Mouse (Mus musculus) G1E-ER4 (cell line): Measurements from ENCODE around the gene Tbc1d12. TPM values are rescaled to one million over a fixed set of nuclear protein-coding genes. Genes with fewer than 3 reads are reported as not detected.

Experiments
- GATA1 ChIP-seq: IDR thresholded peaks from one replicate; pipeline ENCODE4 v1.8.0; 2012; ENCODE audit warnings: low read length, inconsistent platforms
- polyA plus RNA-seq: library from polyadenylated mRNA; stranded (reverse); fragments of >175 nt; gene quantifications from 2 replicates; pipeline ENCODE4 v1.2.3, GENCODE M21; 2012

Tbc1d12 gene
- 2.4 and 3.3 TPM in 2 replicates for polyA plus RNA-seq

DNA sequence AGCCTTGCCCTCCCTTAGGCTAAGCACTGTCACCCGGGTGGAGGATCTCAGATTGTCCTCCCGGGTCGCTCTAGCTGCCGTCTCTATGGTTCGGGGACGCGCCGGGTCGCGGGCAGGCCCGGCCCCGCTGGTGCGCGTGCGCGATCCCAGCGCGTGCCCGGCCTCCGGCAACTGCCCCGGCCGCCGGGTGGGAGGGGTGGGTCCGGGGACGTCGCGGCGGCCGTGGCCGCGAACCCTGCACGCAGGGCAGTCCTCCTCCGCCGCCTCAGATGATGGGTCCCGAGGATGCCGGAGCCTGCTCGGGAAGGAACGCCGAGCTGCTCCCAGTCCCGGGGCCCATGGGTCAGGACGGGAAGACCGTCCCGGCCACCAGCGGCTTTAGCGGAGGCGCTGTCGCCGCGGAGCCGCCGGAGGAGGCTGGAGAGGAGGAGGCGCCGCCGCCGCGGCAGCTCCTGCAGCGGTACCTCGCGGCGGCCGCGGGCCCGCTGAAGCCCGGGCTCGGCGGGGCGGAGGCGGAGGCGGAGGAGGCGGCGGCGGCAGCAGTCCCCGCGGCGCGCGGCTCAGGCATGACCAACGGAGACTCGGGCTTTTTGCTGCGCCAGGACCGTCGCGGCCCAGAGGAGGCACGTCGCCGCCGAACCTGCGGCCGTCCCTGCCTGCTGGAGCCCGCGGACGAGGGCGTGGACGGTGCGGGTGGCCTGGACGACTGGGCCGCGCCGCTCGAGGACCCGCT is at the start of gene Tbc1d12:
Tbc1d12 (plus strand) TSS at position 142 of the 733 bp plus-strand sequence.
- TF ChIP-seq GATA1 = no peak

DNA sequence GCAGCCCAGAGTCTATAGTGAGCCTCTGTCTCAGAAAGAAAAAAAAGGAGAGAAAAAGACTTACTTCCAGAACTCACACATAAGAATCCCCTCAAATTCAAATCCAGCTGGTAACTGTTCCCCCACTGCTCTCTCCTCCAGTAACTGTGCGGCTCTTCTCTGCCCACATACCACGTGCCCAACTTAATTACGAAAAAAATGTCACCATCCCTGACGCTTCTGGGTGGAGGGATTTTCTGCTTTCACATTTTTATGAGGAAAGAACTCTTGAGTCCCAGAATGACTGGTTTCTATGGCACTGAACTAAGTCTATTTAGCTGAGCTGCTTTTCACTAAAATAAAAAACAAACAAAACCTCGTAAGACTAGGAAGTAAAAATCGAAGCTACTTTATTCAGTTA is 48.6 kb upstream of the Tbc1d12 start:
- no peak for TF ChIP-seq GATA1

- no peak for TF ChIP-seq GATA1
Measured at GRCm38 (mm10) chr19:38793563-38794045, 42.8 kb upstream of the Tbc1d12 start.

DNA sequence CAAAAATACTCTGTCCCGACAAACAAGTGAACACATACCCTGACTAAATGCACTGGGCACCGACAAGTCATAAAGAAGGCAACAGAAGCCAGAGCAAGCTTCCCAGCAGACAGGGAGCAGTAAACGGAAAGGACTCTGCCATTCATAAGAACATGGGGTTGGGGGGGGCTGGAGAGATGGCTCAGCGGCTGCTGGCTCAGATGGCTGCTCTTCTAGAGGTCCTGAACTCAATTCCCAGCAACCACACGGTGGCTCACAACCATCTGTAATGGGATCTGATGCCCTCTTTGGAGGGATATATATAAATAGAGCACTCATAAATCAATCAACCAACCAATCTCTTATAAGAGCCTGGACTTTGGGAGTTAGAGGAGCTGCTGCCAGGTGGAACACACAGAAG is 39.8 kb upstream of the Tbc1d12 start:
- no peak for TF ChIP-seq GATA1

- TF ChIP-seq GATA1 = no peak
Measured at GRCm38 (mm10) chr19:38798291-38798690, 38.1 kb upstream of the Tbc1d12 start.

GRCm38 (mm10) chr19:38798801-38799200 is 37.6 kb upstream of the Tbc1d12 start:
- no peak for TF ChIP-seq GATA1

DNA sequence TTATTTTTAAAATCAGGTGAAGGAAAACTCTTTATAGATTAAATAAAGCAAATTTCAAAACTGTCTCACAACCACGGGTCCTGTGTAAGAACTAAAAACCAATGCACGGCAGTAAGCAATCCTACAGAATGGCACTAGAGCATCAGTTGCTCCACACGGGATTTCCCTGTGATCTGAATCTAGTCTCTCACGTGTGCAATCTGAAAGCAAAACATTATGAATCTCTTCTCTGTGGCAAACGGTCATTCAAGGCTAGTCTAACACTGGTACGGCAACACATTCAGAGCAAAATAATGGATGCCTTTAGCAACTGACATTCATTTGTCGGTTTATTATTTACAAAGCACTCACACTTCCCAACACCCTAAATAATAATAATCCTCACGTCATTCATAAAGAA is 18.2 kb upstream of the Tbc1d12 start:
- TF ChIP-seq GATA1 = no peak

DNA sequence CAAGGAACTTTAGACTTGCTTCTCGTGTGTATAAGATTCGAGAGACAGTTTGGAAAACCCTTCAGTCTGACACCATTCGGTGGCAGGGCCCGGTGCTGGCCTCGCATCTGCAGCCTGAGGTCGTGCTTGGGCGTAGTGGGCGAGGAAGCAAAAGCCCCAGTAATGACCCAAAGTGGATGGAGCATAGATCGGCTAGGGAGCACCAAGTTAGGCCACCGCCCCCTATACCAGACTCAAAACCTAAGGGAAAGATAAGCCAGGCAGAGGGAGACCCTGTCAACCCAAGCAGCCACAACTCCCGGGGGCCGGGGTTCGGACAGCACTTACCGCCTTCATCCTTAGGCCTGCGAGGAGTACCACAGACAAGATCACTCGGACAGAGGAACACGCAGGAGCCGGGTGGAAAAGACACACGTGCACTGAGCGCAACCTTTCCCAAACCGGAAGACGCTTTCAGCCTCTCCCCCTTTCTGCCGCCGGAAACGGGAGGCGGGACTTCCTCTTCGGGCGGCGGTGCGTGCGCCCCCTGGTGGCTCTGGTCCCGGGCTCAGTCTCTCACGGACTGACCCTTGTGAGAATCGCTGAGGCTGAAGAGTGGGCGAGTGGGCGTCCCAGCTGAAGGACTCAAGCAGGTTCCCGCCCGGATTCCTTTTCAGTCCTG is 17.5 kb upstream of the Tbc1d12 start, which contains the start of gene Noc3l:
Noc3l (minus strand) TSS at position 472 of the 661 bp plus-strand sequence.
- no peak for TF ChIP-seq GATA1

- TF ChIP-seq GATA1 = no peak
Measured at GRCm38 (mm10) chr19:38819427-38819802, 17.0 kb upstream of the Tbc1d12 start.

DNA sequence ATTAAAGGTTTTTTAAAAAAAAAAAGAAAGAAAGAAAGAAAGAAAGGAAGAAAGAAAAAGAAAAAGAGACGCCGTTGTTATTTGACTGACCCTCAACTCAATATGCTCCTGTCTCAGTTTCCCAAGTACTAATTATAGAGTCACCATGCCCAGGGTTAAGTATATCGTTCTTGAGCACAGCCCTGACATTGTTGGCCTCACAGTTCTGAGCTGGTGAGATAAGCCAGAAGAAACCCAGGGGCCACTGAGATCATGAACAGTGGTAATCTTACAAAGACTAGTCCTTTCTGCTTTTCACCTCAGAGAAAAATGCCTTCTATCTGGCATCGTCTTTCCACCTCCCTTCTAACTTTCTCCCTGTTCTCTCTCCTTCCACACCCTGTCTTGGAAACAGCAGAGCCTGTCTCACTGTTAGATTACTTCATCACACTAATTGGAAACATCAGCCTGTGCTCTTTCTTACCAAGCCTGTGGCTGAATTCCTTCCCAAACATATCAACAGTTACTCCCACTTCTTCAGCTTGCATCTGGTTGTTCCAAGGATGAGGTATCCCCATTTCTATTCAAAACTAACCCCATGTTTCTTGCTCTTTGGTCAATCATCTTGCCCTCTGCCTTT is 16.1 kb upstream of the Tbc1d12 start:
- TF ChIP-seq GATA1 = peak; percentile 36

- no peak for TF ChIP-seq GATA1
Measured at GRCm38 (mm10) chr19:38833224-38833623, 3.2 kb upstream of the Tbc1d12 start.

- TF ChIP-seq GATA1 = no peak
Measured at GRCm38 (mm10) chr19:38836084-38836437, 318 bp upstream of the Tbc1d12 start.

GRCm38 (mm10) chr19:38837171-38837641 is 827 bp downstream of the Tbc1d12 start:
- no peak for TF ChIP-seq GATA1

- TF ChIP-seq GATA1 = no peak
Measured at GRCm38 (mm10) chr19:38844817-38845216, 8.4 kb downstream of the Tbc1d12 start.

GRCm38 (mm10) chr19:38846373-38846772 is 10.0 kb downstream of the Tbc1d12 start:
- no peak for TF ChIP-seq GATA1

GRCm38 (mm10) chr19:38858224-38858623 is 21.8 kb downstream of the Tbc1d12 start:
- no peak for TF ChIP-seq GATA1
